Mouse (Mus musculus) T-cell, adult 2 months (primary cell): ENCODE data around the gene Helz2.

Experiments
- DNase-seq: peaks from one replicate; pipeline ENCODE4 v3.0.0; 2022; ENCODE audit warnings: low spot score

The Helz2 gene

GRCm38 (mm10) chr2:181238091-181238610 is 3.7 kb downstream of the Helz2 start:
- no peak for DNase-seq

GRCm38 (mm10) chr2:181237251-181238014 is 4.4 kb downstream of the Helz2 start:
- DNase-seq = no peak

- no peak for DNase-seq
Observed at GRCm38 (mm10) chr2:181235681-181236566, 5.9 kb downstream of the Helz2 start.

DNA sequence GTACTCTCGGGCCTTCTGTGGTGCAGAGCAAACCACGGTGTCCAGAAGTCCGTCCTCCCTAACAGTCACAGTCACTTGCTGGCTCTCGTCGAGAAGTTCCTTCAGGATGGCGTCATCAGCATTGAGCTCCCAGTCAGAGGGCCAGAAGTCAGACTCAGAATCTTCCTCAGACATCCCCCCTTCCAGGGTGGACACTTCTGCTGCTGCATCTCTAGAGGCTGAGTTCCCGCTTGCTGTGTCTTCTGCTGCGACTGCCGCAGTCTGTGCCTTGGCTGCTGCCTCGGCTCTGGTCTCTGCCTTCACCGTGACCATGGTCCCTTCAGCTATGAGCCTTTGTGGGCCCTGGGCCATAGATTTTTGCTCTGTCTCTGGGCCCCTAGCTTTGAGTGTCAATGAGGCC is 7.1 kb downstream of the Helz2 start:
- no peak for DNase-seq

- no peak for DNase-seq
Observed at GRCm38 (mm10) chr2:181233443-181233842, 8.4 kb downstream of the Helz2 start.

DNA sequence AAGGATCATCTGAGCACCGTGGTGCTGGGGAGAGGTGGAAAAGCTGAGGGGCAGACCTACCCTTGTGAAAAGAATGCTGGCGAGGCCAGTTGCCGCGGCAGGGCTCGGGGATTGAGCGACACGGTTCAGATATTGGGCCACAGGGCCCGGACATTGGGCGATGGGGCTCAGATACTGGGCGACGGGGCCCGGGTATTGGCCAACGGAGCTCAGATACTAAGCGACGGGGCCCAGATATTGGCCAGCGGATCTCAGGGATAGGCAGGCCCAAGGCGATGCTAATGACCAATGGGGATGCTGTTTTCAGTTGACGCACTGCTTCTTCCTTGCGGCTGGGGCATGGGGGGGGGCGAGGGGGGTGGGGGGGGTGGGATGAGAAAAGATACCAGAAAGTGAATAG is 10.7 kb downstream of the Helz2 start:
- DNase-seq = no peak

DNA sequence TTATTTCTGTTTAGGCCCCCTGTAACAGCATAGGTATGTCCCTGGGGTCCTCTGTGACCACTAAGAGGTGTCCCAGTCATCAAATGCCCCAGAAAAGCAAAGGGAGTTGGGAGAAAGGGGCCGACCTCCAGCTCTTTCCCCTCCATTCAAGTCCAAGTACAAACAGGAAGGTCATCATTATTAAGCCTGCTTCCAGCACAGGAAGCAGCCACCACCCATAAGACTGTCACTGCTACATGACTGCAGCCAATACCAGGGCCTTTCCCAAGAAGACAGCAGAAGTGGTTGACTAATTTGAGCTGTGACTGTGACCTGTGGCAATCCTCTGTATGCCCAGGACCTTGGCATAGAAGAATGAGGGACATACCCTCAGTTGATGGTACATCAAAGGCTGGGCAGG is 13.5 kb downstream of the Helz2 start:
- DNase-seq = no peak

DNA sequence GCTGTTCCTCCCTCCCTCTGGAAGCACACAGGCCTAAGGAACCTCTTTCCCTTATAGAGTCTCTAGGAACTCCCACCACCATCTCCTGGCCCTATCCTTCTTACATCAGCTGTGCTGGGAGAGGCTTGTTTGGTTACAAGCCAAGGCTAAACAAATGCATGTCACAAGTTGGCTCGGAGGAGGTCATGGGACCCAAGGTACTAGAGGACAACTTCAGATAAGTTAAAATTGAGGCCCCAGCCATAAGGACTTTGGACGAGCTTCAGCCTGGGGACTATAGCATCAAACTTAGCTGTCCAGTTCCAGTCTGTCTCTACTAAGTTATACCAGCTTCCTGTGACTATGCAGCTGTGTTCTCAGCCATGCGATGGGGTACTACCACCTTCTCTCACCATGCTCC is 14.7 kb downstream of the Helz2 start:
- no peak for DNase-seq

DNA sequence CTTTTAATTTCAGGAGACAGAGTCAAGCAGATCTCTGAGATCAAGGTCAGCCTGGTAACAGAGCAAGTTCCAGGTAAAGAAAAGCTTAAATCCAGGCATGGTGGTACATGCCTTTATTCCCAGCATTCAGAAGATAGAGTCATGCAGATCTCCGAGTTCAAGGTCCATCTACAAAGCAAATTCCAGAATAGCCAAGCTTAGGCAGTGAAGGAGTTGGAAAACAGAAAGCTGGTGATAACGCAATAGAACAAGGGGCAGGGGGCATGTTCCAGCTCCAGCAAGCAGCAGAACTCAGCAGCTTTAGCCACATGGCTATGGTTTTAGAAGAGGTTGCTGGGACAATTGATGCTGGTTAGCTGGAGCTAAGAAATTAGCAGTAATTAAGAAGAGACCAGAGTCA is 16.8 kb downstream of the Helz2 start:
- DNase-seq = no peak

GRCm38 (mm10) chr2:181220361-181220760 is 21.5 kb downstream of the Helz2 start:
- DNase-seq = no peak

DNA sequence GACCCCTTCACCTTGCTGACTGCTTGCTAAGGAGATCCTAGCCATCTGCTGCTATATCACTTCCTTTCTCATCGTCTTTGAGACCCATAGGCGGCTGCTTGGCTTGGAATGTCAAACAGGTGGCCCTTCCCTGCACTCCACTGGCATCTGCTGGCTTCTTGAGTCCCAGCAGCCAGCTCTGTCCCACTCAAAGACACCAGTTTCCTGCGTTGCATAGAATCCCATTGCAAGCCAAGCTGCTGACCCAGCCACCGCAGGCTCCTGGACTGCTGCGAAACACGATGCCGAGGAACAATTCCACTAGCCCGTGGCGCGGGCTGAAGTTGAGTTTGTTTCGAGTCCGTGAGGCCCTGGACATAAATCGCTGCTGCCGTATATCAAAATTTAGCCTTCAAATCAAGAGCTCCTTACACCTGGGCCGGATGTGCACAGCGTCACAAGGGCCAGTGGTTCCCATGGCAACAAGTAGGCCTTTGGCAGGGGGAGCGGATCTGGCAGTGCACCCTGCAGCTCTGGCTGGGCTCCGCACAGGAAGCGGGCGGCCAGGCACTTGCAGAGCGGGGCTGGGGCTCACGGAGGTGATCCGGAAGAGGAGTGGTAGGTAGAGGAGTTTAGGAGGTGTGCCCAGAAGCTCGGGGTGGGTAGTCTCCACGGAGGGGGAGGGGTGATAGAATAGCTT is 22.1 kb downstream of the Helz2 start, which contains the start of gene Fndc11:
Gene Fndc11 (plus strand): TSS at position 476 of the 679 bp plus-strand sequence.
- peak; percentile 97 for DNase-seq

GRCm38 (mm10) chr2:181218881-181219485 is 22.8 kb downstream of the Helz2 start:
- no peak for DNase-seq

- no peak for DNase-seq
Observed at GRCm38 (mm10) chr2:181216037-181216436, 25.8 kb downstream of the Helz2 start.

DNA sequence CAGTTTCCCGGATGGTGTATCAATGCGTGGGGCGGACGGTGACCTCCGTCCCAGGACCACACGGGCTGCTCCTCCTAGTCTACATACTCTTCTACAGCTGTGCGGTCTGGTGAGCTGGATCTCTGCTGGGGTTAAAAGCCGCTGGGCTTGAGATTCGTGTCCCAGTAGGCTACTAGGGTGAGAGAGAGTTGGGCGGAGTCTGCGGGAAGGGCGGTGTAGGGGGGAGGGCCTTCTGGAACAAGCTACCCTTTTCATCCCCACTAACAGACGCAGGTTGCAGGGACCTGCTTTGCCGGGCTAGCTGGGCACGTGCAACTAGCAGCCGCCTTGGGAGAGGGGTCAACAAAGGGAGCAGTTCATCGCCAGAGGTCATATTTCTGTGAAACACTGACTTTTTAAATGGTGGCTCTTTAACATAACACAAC is 28.8 kb downstream of the Helz2 start, which contains the start of gene Srms:
Gene Srms (minus strand): TSS at position 165 of the 425 bp plus-strand sequence.
- peak; percentile 48 for DNase-seq

- DNase-seq = peak; percentile 23
Observed at GRCm38 (mm10) chr2:181212389-181213020, 29.3 kb downstream of the Helz2 start.

DNA sequence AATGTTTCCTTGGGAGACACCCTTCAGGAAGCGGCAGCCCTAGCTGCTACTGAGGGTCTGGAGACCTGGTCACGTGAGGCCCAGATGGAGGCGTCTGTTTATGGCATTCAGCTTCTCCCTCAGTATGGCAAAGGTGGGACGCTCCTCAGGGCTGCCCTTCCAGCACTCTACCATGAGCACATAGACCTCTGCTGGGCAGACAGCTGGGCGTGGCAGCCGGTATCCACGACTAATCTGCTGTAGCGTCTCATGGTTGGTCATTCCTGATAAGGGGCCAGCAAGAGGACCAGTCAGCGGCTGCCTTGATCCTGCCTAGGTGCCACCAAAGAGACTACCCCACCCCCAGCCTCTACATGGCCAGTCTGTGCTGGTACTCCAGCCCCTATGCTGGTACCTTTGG is 35.7 kb downstream of the Helz2 start:
- no peak for DNase-seq

- DNase-seq = no peak
Observed at GRCm38 (mm10) chr2:181205678-181206077, 36.1 kb downstream of the Helz2 start.

DNA sequence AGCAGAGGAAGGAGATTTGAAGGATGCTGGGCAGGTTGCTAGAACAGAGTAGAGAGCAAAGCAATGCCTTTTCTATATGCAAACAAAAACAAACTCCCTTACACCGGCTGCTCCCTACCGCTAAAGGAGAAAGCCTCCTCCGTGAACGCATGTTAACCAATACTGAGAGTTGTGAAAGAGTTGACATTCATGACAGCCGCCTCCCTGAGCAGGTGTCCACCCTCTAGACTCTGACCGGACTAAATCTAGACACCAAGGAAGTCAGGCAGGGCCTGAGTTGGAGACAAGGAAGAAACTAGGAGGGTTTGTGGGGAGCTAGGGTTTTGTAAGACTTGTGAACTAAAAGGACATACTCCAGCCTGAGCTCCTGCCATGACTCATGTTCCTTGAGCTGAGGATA is 38.9 kb downstream of the Helz2 start:
- DNase-seq = no peak

DNA sequence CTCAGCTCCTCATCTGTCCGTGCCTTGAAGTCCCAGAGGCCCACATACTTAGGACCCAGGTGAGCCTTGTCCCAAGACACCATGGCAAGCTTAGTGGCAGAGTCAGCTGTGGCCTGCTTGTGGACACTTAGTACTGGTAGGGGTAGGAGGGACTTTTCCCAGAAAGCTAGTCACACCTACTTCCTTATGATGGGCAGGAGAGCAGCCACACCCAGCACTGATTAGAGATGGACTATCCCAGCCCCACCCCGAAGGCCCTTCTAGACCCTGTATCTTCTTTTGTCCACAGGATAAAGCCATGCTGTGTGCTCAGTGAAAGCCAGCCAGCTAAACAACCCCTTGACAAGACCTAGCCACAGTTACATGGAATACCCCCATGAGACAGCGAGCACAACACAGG is 39.4 kb downstream of the Helz2 start, which contains the start of gene Ptk6:
Gene Ptk6 (minus strand): TSS at position 368 of the 400 bp plus-strand sequence.
- DNase-seq = no peak

DNA sequence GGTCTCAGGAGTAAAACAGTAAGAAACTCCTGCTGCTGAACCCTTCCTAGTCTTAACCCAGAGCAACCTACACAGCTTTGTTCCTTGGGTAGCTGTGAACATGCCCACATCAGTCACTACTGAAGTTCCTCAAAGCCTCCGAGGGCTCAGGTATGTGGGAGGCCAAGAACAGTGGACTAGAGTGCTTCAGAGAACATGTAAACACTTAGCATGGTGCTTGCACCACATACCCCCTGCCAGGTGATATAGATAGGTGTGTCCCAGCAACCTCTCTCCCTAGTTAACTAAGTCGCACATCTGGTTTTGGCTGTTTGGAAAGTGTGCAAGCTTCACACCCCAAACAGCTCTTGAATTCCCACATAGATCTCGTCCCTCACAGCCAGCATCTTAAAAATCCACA is 40.2 kb downstream of the Helz2 start:
- no peak for DNase-seq

- no peak for DNase-seq
Observed at GRCm38 (mm10) chr2:181196628-181197300, 45.1 kb downstream of the Helz2 start.
